Mouse (Mus musculus): ENCODE measurements around the gene Id1. TPM values are rescaled to one million over a fixed set of nuclear protein-coding genes. Genes with fewer than 3 reads are reported as not detected.

The Id1 gene
- total and polyA plus RNA-seq, 3 experiments: 0.93 TPM; not detected in 2

DNA sequence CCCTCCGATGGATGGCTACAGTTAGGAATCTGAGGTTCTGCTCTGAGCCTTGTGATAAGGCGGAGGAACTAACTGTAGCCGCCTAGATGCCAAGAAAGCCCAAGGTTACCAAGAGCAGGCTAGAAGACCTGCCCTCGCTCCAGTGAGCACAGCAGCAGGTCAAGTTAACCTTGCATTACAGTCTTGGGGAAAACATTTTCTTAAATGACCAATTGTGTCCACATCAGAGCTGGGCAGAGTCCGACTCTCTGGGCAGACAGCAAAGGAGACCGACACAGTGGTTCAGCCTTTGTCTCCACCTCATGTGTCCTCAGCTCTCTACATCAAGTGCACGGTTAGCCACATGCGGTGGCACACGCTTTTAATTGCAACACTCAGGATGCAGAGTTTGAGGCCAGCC lies 35.5 kb downstream of the Id1 start:
- in situ Hi-C loops (cut with MboI; ENCODE audit: low pct_ligation_motif_present, low pct_unique_long_range_greater_than_20kb, low sequenced_read_pairs) (no loop called here), dilution Hi-C loops (cut with MboI; ENCODE audit: extremely low pct_ligation_motif_present, extremely low pct_unique_long_range_greater_than_20kb, low sequenced_read_pairs) (no loop called here)
- Histone ChIP-seq H3K27me3 (replicated peaks) (peaks cover 7% of the 10 kb centered on the region), H3K4me2 (ENCODE audit: insufficient read depth, low read depth, poor library complexity, severe bottlenecking) (no peak overlapping the region), H3K4me3 (replicated peaks in 1 of 3; ENCODE audit: low read depth in 2 of 3, low read length in 2 of 3, poor library complexity in 1 of 3) (no peak overlapping the region), H3K27ac (ENCODE audit: insufficient read depth, low read depth) (no peak overlapping the region), H3K4me1 (ENCODE audit: control insufficient read depth in 1 of 2, insufficient read depth in 2 of 2) (peaks cover 2 to 28% of the 10 kb centered on the region in 2 experiments), H3K79me2 (replicated peaks; ENCODE audit: control insufficient read depth, extremely low read depth, insufficient read depth, poor library complexity, severe bottlenecking) (no peaks in the 10 kb centered on the region), H3K9me3 (replicated peaks; ENCODE audit: low read length) (no peaks in the 10 kb centered on the region), H3K9ac (ENCODE audit: insufficient read depth, low read depth) (no peak overlapping the region), H3K36me3 (replicated peaks in 1 of 2; ENCODE audit: control insufficient read depth in 1 of 2, insufficient read depth in 1 of 2, low read length in 1 of 2) (no peaks in the 10 kb centered on the region)
- no peak for DNase-seq (ENCODE audit: extremely low read depth)
- TF ChIP-seq POLR2AphosphoS2 (IDR thresholded peaks at IDR 0.05; ENCODE audit: low read depth, low read length): no peak

DNA sequence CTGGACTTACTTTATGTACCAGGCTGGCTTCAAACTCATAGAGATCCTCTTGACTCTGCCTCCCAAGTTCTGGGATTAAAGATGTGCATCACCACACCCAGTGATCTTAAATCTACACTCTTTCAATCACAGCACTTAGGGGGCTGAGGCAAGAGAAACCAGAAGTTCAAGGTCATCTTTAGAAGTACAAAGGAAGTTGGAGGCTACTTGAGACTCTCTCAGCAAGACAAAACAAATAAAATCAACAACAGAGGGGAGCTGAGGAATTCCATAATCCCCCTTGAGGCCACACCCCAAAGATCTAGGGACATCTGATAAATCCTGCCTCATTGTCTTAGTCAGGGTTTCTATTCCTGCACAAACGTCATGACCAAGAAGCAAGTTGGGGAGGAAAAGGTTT lies 36.2 kb downstream of the Id1 start:
- TF ChIP-seq ELF1 (IDR thresholded peaks at IDR 0.05; ENCODE audit: low read depth, low read length) (no peak), MAFK (IDR thresholded peaks at IDR 0.05; ENCODE audit: insufficient replicate concordance, low read length) (no peak), RAD21 (IDR thresholded peaks at IDR 0.05; ENCODE audit: low read depth, low read length) (no peak), EP300 (IDR thresholded peaks at IDR 0.05; ENCODE audit: low read length) (no peak), SMC3 (IDR thresholded peaks at IDR 0.05; ENCODE audit: low read depth, low read length) (no peak), SIN3A (IDR thresholded peaks at IDR 0.05; ENCODE audit: low read length) (no peak), RCOR1 (conservative IDR thresholded peaks at IDR 0.05; ENCODE audit: low read depth, low read length) (no peak), JUN (IDR thresholded peaks at IDR 0.05; ENCODE audit: insufficient read depth, low read depth, low read length) (no peak), E2F4 (IDR thresholded peaks at IDR 0.05; ENCODE audit: insufficient replicate concordance, low read depth, low read length) (no peak), USF2 (conservative IDR thresholded peaks at IDR 0.05; ENCODE audit: low read depth, low read length) (no peak), ZKSCAN1 (IDR thresholded peaks at IDR 0.05; ENCODE audit: borderline replicate concordance, low read depth, low read length) (no peak), UBTF (IDR thresholded peaks at IDR 0.05; ENCODE audit: low read depth, low read length) (no peak), POLR2A (IDR thresholded peaks at IDR 0.05; ENCODE audit: low read depth, low read length) (no peak)
- no peak overlapping the region for H3K4me2 ChIP-seq (ENCODE audit: insufficient read depth, low read depth, poor library complexity, severe bottlenecking)
- peaks cover 6% of the 10 kb centered on the region for H3K27me3 ChIP-seq (replicated peaks)
- no peak overlapping the region for H3K27ac ChIP-seq (ENCODE audit: insufficient read depth, low read depth)
- H3K4me1 ChIP-seq (ENCODE audit: control insufficient read depth in 1 of 2, insufficient read depth in 2 of 2): peaks cover 2 to 21% of the 10 kb centered on the region in 2 experiments
- H3K36me3 ChIP-seq (replicated peaks in 1 of 2; ENCODE audit: control insufficient read depth in 1 of 2, insufficient read depth in 1 of 2, low read length in 1 of 2): peaks cover 0 to 3% of the 10 kb centered on the region in 2 experiments
- dilution Hi-C loops (cut with MboI; ENCODE audit: extremely low pct_ligation_motif_present, extremely low pct_unique_long_range_greater_than_20kb, low sequenced_read_pairs) (no loop called here), in situ Hi-C loops (cut with MboI; ENCODE audit: low pct_ligation_motif_present, low pct_unique_long_range_greater_than_20kb, low sequenced_read_pairs) (no loop called here)
- H3K79me2 ChIP-seq (replicated peaks; ENCODE audit: control insufficient read depth, extremely low read depth, insufficient read depth, poor library complexity, severe bottlenecking): no peaks in the 10 kb centered on the region
- DNase-seq (ENCODE audit: extremely low read depth): no peak
- H3K9me3 ChIP-seq (replicated peaks; ENCODE audit: low read length): no peaks in the 10 kb centered on the region
- H3K4me3 ChIP-seq (replicated peaks in 1 of 3; ENCODE audit: low read depth in 2 of 3, low read length in 2 of 3, poor library complexity in 1 of 3): no peak overlapping the region
- H3K9ac ChIP-seq (ENCODE audit: insufficient read depth, low read depth): no peak overlapping the region

DNA sequence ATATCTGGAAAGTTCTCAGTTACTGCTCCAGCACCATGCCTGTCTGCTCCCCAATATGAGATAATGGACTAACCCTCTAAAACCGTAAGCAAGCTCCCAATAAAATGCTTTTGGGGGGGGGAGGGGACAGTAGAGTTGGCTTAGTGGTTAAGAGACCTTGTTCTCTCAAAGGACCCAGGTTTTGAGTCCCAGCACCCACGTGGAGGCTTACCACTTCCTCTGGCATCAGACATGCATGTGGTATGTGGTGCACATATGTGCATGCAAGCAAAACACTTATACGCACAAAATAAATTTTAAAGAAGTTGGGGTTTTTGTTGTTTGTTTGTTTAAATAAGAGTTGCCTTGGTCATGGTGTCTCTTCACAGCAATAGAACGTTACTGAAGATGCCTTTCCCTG lies 39.3 kb downstream of the Id1 start:
- Histone ChIP-seq H3K4me1 (ENCODE audit: control insufficient read depth in 1 of 2, insufficient read depth in 2 of 2) (peaks cover 18 to 35% of the 10 kb centered on the region in 2 experiments), H3K36me3 (replicated peaks in 1 of 2; ENCODE audit: control insufficient read depth in 1 of 2, insufficient read depth in 1 of 2, low read length in 1 of 2) (peaks cover 10 to 19% of the 10 kb centered on the region in 2 experiments), H3K79me2 (replicated peaks; ENCODE audit: control insufficient read depth, extremely low read depth, insufficient read depth, poor library complexity, severe bottlenecking) (0 out of 2 replicates have a peak, but pooled peaks cover 2% of the 10 kb centered on the region), H3K9ac (ENCODE audit: insufficient read depth, low read depth) (no peak overlapping the region), H3K27ac (ENCODE audit: insufficient read depth, low read depth) (no peak overlapping the region), H3K4me3 (replicated peaks in 1 of 3; ENCODE audit: low read depth in 2 of 3, low read length in 2 of 3, poor library complexity in 1 of 3) (no peak overlapping the region), H3K9me3 (replicated peaks; ENCODE audit: low read length) (no peaks in the 10 kb centered on the region), H3K27me3 (replicated peaks) (peaks cover 2% of the 10 kb centered on the region), H3K4me2 (ENCODE audit: insufficient read depth, low read depth, poor library complexity, severe bottlenecking) (no peak overlapping the region)
- in situ Hi-C loops (cut with MboI; ENCODE audit: low pct_ligation_motif_present, low pct_unique_long_range_greater_than_20kb, low sequenced_read_pairs) (no loop called here), dilution Hi-C loops (cut with MboI; ENCODE audit: extremely low pct_ligation_motif_present, extremely low pct_unique_long_range_greater_than_20kb, low sequenced_read_pairs) (no loop called here)
- no peak for TF ChIP-seq MAX (IDR thresholded peaks at IDR 0.05; ENCODE audit: low read length)
- TF ChIP-seq USF2 (conservative IDR thresholded peaks at IDR 0.05; ENCODE audit: low read depth, low read length): no peak
- TF ChIP-seq ZNF384 (IDR thresholded peaks at IDR 0.05; ENCODE audit: low read depth, low read length): no peak
- no peak for TF ChIP-seq CTCF (conservative IDR thresholded peaks at IDR 0.05 in 1 of 2, IDR thresholded peaks at IDR 0.05 in 1 of 2; ENCODE audit: low read depth in 2 of 2, low read length in 2 of 2)
- TF ChIP-seq TBP (conservative IDR thresholded peaks at IDR 0.05; ENCODE audit: low read depth, low read length): no peak
- TF ChIP-seq BHLHE40 (IDR thresholded peaks at IDR 0.05; ENCODE audit: low read depth, low read length): 0 out of 2 replicates have a peak, but pooled peaks have one; percentile 16
- no peak for DNase-seq (ENCODE audit: extremely low read depth)
